Mouse (Mus musculus): Measurements from ENCODE around the gene Tmod2.

DNA sequence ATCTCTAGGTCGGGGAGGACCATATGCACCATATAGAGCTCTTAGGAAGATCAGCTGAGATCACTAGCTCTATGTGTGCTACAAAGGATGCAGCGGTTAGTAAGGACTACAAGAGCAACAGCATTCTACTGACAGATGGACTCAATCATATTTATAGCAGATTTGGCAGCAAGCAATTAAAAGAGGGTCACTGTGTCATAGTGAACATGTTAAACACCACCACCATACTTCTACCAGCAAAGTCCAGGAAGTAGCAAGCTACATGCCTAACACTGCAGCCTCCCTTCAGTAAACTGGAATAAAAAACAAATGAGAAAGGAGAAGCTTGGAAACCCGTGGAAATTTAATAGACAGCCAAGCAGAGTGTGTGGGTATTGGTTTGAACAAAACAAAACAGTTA is 5.4 kb upstream of the Tmod2 start:
- TF ChIP-seq CTCF (IDR thresholded peaks at IDR 0.05; ENCODE audit: low read depth) (no peak), EP300 (optimal IDR thresholded peaks at IDR 0.05) (no peak)

Measured in stomach, postnatal 0 days (tissue).